Mouse (Mus musculus): ENCODE results near the gene Gcfc2. TPM values are rescaled to one million over a fixed set of nuclear protein-coding genes. Genes with fewer than 3 reads are reported as not detected.
A peak's percentile ranks its signal among the peaks of the same experiment; 100 is the strongest.

The Gcfc2 gene
- total RNA-seq, 1 experiment from 2014 or later: 28.0 TPM

GRCm38 (mm10) chr6:81966068-81966544, 42.6 kb downstream of the Gcfc2 start:
- ATAC-seq (replicated peaks; ENCODE audit: insufficient number of reproducible peaks, low FRiP score, low TSS enrichment, poor library complexity, severe bottlenecking): no peak

DNA sequence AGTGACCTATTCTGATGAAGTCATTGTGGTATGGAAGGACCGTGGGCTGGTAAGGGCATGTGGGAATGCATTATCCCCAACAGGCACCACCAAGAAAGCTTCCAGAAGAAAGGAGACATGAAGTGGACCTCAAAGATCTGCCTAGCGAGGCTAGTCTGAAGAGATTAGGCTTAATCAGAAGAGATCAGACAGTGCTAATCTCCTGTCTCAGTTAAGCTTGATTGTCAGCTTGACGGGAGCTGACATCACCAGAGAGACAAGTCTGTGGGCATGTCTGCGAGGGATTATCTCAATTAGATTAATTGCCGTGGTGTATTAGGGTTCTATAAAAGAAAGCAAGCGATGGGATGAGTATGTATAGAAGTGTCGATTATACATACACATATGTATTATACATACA, 47.7 kb downstream of the Gcfc2 start:
- ATAC-seq (replicated peaks; ENCODE audit: insufficient number of reproducible peaks, low FRiP score, low TSS enrichment, poor library complexity, severe bottlenecking): no peak

GRCm38 (mm10) chr6:81972595-81972994, 49.1 kb downstream of the Gcfc2 start:
- no peak for ATAC-seq (replicated peaks; ENCODE audit: insufficient number of reproducible peaks, low FRiP score, low TSS enrichment, poor library complexity, severe bottlenecking)

DNA sequence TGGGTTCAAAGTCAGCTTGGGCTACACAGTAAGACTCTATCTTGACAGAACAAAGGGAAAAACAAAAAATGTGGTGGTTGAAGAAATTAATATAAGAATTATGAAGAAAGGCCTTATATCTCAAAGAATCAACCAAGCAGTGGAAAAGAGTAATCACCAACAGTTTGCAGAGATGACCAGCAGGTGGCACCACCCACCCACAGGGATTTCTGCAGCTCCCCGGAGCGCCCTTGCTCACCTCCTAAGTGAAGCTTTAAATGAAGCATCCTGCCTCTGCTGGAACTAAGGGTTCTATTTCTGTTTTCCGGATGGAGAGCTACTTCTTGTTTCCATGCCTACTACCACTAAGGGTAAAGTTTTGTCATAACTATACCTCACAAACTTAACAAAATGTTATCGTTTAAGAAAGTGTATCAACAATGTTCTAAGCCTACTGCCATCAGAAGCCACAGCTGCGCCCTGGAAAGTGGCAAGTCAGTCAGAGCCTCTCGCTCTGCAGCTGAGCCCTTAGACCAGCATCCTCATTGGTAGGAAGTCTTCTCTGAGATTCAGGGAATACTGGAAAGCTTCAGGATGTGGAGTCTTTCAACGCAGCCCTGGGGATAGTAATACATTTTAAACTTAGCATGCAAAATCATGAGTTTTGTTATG, 52.6 kb downstream of the Gcfc2 start:
- no peak for ATAC-seq (replicated peaks; ENCODE audit: insufficient number of reproducible peaks, low FRiP score, low TSS enrichment, poor library complexity, severe bottlenecking)

DNA sequence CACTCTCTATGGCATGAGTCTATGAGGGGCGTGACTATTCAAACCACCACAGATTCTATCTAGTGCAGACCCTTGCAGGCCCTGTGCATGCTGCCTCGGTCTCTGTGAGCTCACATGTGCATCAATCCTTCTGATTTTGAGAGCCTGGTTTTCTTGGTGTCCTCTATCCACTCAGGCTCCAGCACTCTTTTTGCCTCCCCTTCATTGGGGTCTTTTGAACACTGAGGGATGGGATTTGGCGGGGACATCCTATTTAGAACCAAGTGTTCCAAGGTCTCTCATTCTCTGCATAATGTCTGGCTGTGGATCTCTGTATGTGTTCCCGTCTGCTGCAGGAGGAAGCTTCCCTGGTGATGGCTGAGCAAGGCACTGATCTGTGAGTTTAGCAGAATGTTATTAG, 55.8 kb downstream of the Gcfc2 start:
- ATAC-seq (replicated peaks; ENCODE audit: insufficient number of reproducible peaks, low FRiP score, low TSS enrichment, poor library complexity, severe bottlenecking): no peak

DNA sequence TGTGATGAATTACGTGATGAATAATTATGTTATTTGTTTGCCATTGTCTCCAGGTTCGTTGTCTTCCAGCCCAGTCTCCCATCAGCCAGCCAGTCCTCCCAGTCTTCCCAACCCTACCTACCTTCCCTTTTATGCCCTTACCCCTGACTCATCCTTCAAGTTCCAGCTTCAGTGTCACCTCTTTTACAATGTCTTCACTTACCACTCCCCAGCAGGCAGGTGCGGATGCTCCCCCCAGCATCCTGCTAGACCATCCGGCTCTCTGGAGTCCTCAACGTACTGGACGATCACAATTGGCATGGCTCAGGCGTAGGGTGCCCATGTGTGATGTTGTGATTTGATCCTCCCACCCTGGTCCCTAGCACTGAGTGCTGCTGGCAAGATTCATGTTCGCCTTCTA, 62.7 kb downstream of the Gcfc2 start:
- ATAC-seq (replicated peaks; ENCODE audit: insufficient number of reproducible peaks, low FRiP score, low TSS enrichment, poor library complexity, severe bottlenecking): no peak

GRCm38 (mm10) chr6:81986599-81986998, 63.1 kb downstream of the Gcfc2 start:
- no peak for ATAC-seq (replicated peaks; ENCODE audit: insufficient number of reproducible peaks, low FRiP score, low TSS enrichment, poor library complexity, severe bottlenecking)

DNA sequence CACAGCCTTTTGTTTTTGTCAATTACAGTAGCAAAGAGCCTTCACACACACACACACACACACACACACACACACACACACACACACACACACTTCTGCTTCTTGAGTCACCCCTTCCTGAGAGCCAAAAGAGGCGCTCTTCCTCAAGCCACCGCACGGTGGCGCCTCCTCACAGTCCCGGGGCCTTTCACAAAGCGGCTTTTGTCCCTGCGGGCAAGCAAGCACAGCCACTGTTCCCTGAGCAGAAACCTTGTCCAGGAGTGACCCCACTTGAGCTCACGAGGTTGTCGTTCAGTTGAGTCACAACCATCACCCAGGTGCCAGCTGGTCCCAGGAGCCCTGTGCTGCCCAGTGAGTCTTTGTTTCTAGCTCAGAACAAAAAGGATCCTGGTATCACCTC, 63.5 kb downstream of the Gcfc2 start:
- peak; percentile 73 for ATAC-seq (replicated peaks; ENCODE audit: insufficient number of reproducible peaks, low FRiP score, low TSS enrichment, poor library complexity, severe bottlenecking)

GRCm38 (mm10) chr6:81987580-81987979, 64.1 kb downstream of the Gcfc2 start:
- no peak for ATAC-seq (replicated peaks; ENCODE audit: insufficient number of reproducible peaks, low FRiP score, low TSS enrichment, poor library complexity, severe bottlenecking)

- no peak for ATAC-seq (replicated peaks; ENCODE audit: insufficient number of reproducible peaks, low FRiP score, low TSS enrichment, poor library complexity, severe bottlenecking)
These were observed 64.9 kb downstream of the Gcfc2 start for GRCm38 (mm10) chr6:81988341-81988740.

GRCm38 (mm10) chr6:81990049-81990810, 66.8 kb downstream of the Gcfc2 start:
- no peak for ATAC-seq (replicated peaks; ENCODE audit: insufficient number of reproducible peaks, low FRiP score, low TSS enrichment, poor library complexity, severe bottlenecking)

Other genes with a start within 250 kb of the Gcfc2 start
- 3.8 to 9.1 TPM (median 9.1 TPM) in 3 replicates for gene Mrpl19, start 42.3 kb downstream of the Gcfc2 start, total RNA-seq (2017)
- not detected in 3 replicates for gene Eva1a, start 117.4 kb downstream of the Gcfc2 start, total RNA-seq (2017)

Measured in monocyte, adult 5-6 weeks (primary cell).